Mouse (Mus musculus): ENCODE results near the gene Nipal3. TPM values are rescaled to one million over a fixed set of nuclear protein-coding genes. Genes with fewer than 3 reads are reported as not detected.

Nipal3 gene
- total RNA-seq, 2 experiments from 2014 or later, result 77.5 to 92.8 TPM

DNA sequence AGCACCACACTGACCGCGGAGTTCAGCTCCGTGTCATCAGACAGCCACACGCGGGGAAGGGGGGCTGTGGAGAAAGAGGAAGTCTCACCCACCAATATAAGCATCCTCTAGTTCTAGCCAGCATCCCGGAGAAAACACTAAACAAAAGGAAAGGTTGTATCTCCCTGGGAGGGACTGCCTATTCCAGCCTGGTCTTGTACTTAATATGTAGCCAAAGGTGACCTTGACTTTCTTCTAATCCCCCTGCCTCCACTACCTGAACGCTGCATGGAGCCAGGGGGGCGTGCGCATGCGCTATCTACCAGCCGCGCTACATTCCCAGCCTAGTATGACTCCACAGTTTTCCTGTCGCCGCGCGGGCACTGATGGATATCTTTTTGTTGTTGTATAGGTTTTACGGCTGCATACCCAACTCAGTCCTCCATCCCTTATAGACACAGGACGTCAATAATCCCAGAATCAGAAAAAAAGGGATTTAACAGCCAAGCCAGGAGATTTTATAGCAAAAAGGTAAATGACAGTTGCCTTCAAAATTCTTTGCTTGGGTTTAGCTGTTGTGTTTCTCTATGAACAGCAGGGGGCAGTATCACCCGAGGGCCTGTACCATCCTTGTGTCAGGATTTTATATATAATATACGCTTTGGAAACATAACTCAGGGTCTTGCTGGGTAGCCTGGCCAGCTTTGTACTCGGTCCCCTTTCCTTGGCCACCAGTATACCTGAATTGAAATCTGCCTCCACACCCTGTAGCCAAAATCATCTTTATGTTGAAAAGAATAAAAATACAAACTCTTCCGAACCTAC is 12.9 kb upstream of the Nipal3 start:
- peak; percentile 67 for DNase-seq (ENCODE audit: low spot score in 2 of 2)

DNA sequence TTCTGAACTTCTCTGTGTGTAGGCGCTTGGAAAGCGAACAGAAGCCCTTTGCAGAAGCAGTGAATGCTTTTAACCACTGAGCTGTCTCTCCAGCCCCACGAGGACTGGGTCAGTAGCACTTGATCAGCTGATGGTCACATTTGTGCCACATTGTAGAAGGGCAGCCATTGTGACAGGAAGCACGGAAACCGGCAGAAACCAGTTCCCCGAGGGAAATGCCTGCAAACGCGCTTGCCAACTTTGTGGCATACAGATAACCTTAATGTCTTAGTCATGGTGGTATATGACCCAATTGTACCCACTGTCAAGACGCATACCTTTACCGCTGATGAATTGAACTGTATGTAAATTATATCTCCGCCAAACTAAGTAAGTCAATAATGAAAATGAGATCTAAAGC is 11.0 kb upstream of the Nipal3 start:
- no peak for DNase-seq (ENCODE audit: low spot score in 2 of 2)

DNA sequence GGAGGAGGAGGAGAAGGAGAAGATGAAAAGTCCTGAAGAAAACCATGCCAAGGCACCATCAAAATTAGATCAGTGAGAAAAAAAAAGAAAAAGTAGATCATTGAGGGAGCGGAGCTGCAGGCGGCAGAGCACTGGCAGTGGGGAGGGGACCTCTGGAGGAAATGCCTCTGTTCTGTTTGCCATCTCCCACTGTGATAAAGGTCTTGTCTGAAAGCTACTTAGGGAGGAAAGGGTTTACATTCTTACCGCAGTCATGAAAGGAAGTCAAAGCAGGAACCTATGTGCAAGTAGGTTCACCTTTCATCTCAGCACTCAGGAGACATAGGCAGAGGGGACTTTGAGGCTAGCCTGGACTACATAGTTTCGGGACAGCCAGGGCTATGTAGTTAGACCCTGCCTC is 6.7 kb upstream of the Nipal3 start:
- no peak for DNase-seq (ENCODE audit: low spot score in 2 of 2)

DNA sequence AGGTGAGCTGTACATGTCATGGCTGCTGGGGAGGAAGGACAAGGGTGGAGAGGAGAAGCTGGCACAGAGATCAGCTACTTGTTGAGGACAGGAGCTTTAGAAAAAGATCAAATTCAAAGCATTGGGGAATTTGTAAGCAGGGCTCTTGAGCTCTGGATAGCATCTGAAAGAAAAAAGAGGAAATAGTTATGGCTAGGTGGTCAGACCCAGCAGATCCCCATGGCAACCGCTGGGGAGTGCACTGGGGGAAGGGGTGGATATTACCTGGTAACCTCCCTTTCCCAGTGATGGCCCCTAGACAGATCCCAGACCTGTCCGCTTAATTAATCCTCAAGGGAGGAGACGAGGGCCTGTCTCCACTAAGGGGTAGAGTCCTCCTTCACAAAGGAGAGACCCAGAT is 5.0 kb upstream of the Nipal3 start:
- DNase-seq (ENCODE audit: low spot score in 2 of 2), result no peak

DNA sequence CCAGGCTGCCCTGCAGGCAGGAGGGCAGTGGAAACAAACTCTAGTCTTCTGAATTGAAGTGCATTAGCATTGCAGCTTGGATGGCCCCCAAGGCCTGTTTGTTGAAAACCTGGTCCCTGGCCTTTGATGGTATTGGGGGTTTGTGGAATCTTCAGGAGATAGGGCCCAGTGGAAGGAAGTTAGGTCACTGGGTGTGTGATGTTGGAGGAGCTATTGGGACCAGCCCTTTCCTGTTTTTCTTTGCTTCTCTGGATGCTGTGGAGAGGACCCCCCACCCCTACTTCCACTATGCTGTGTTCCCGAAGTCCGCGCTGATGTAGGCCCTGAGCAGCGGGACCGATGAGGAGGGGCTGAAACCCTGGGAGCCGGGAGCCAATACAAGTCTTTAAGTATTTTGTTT is 3.3 kb upstream of the Nipal3 start:
- DNase-seq (ENCODE audit: low spot score in 2 of 2), result no peak

DNA sequence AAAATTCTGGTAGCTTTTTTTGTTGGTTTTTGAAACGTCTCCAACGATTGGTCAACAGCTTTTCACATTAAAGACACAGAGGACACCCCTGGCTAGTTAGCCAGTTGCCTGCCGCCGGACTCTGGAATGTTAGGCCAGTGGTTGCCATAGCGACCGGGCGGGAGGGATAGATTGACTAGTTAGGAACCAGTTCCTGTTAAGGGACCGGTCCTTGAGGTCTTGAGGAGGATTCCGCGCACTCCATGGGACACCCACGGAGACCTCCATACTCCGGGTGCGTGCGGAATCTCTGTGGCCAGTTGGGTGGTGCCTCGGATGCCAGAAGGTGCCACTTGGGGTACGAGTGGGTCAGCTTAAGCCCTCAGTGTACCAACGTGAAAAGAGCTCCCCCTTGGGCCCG is 972 bp upstream of the Nipal3 start:
- DNase-seq (ENCODE audit: low spot score in 2 of 2), result peak in 1 of 2 experiments; percentile 19

DNA sequence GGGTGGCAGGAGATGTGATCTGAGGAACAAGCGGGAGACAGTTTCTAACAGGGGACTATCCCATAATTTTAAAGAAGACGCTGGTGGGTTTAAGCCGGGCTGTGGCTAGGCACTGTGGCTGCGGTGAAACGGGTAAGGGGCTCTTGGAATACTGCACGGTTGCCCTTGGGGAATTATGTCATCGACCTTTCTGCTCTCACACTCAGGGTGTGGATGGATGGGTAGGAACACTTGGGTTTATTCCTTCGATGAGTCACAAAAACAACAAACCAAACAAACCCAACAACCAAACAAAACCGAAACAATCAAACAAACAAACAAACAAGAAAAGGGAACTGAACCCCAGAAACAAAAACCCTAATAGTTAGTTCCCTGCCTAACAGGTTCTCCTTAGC is 556 bp upstream of the Nipal3 start:
- no peak for DNase-seq (ENCODE audit: low spot score in 2 of 2)

DNA sequence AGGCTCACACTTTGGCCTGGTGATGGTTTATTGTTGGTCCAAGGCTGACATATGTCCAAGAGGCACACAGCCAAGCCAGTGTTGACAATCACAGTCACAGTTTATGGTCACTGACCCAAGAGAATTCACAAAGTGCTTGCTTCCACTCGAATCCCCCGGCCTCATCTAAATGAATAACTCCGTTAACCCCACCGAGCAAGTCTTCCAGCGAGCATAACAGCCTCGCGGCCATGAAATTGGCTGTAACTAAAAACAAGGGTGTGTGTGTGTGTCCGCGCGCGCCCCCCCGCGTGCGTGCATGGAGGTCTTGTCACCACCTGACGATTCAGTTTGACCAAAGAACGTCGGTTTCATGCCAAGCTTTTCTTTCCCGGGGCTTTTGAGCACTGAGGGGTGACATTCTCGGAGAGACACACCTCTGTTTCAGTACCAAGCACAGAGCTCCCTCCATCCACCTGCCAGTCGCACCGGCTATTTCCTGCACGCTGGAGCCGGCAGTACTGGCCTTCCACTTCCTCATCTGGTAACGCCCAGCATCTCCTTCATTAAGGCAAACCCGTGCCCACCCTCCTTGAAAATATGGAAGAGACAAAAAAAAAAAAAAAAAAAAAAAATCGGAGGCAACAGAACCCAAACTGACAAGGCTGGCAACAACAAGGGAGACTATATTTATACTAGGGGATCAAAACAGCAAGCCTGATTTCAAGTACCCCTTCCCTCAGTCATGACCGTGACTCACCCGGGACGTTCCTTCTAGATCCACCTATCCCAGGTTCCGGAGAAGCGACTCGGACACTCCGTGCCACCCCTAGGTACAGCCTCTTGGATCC is 932 bp downstream of the Nipal3 start:
- DNase-seq (ENCODE audit: low spot score in 2 of 2), result peak; percentile 33 to 34

DNA sequence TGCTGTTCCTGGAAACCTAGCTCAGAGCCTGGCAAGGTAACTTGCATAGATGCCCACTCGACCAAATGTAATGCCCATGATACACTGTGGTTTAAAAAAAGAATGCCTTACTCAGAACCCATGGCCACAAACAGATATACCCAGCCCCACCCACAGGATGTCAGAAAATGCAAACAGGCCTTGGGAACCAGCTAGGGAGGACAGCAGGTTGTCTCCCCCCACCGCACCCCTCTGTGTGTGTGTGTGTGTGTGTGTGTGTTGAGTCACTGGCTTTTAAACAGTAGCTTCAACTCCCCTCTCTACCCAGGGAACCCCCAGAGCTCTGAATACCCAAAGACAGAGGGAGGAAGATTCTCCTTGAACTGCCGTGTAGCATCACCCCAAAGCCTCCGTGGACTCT is 1.6 kb downstream of the Nipal3 start:
- DNase-seq (ENCODE audit: low spot score in 2 of 2), result no peak

DNA sequence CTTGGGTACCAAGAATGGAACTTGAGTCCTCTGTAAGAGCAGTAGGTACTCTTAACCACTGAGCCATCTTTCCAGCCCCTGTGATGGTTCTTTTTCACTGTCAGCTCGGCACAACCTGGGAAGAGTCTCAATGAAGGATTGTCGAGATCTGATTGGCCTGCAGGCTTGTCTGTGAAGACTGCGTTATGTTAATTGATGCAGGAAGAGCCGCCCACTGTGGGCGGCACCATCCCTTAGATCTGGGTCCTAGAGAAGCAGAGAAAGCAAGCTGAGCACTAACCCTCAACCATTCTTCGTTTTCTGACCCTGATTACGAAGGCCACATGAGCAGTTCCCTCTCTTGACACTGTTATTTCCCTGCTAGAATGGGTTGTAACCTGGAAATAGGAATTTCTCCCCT is 5.6 kb downstream of the Nipal3 start:
- DNase-seq (ENCODE audit: low spot score in 2 of 2), result no peak

DNA sequence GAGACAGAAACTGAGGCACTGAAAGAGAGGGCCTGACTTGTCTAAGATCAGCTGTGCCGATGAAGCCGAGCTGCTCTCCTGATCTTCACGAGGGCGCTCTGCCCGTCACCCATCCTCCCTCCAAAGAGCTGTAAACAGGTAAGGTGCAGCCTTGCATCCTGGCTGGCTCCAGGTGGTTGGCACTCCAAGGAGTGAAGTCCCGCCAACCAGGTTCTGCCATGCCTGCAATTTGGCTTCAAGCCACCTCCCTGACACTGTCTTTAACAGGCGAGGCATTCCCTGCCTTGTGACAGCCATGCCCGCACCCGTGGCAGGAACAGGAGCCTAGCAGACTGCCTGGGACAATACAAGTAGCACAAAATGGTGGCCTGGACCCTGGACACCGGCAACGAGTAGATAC is 8.5 kb downstream of the Nipal3 start:
- no peak for DNase-seq (ENCODE audit: low spot score in 2 of 2)

DNA sequence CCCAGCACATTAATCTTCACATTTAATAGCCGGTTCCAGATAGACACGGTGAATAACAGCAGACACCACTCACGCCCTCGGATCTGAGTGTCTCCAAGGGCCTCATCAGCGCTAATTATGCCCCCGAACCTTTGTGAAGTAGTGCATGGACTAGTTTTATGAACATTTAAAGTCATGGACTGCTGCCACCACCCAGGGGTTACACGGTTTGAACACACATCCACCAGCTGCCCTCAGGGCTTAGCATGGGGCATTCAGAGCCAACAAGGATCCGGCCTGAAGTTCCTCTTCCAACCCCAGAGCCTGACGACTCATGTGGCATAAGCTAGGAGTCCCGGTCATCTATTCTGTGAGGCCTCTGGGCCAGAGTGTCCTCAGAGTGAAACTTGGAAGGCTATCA is 9.8 kb downstream of the Nipal3 start:
- no peak for DNase-seq (ENCODE audit: low spot score in 2 of 2)

DNA sequence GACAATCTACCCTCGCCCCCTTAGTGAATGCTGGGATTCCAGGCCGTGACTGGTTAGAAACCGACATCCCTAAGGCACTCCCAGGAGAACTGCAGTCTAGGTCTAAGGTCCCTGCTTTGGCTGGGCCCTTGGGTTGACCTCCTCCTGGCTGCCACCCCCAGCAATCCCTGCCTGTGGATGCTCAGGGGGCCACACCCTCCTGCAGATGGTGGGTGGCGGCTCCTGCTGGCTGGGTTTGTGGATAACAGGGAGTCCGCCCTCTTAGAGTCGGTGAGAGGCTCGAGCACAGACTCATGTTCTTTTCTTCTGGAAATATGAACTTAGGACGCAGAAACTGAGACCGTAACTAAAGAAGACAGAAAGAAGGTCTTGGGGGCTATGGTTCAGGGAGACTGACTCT is 14.5 kb downstream of the Nipal3 start:
- DNase-seq (ENCODE audit: low spot score in 2 of 2), result no peak

DNA sequence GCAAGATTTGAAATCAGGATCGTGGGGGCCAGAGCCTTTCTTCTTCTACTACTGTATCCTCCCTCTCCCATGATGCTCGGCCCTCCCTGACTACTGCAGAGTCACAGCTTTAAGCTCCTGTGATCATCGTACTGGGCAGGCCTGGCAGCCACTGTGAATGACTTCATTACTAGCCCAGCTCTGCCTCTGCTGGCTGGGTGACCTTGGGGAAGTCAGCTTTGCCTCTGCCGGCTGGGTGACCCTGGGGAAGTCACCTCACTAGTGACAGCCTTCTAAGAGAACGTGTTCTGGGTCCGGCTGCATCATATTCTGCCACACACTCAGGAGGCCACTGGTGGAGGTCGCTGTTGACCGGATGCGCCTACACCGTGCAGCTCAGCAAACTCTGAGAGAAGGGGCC is 17.0 kb downstream of the Nipal3 start:
- no peak for DNase-seq (ENCODE audit: low spot score in 2 of 2)

DNA sequence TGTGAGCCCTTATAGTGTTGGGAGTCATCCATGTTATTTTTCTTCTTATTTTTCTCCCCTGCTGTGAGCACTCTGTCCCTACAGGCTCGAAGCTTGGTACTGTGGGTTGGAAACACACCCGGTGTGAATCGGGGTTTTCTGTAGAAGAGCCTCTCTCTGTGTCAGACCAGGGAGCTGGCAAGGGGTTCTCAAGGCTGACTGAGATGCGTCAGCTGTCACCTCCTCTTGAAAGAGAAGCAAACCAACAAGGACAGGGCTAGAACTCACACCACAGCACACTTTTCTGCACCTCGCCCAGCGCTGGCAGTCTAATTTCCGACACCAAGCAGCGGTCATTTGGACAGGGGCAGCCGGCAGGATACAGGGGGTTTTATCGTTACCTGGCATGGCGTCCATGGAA is 31.4 kb downstream of the Nipal3 start:
- DNase-seq (ENCODE audit: low spot score in 2 of 2), result no peak

DNA sequence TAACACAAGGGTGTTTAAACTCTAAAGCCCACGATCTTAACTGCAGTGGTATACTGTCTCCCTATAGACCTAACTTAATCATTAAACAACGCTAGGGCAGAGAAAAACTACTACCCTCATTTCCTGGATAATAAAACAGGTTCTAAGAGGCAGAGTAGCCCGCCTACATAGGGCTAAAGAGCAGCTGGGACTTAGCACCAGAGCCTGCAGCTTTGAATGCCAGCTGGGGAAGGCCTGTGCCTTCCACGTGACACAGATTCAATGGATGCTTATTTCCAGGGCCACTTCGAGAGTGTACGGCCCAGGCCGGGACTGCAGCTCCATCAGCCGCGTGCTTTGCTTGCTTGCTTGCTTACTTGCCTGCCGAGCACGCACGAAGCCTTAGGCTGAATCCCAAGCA is 41.3 kb downstream of the Nipal3 start:
- DNase-seq (ENCODE audit: low spot score in 2 of 2), result no peak

DNA sequence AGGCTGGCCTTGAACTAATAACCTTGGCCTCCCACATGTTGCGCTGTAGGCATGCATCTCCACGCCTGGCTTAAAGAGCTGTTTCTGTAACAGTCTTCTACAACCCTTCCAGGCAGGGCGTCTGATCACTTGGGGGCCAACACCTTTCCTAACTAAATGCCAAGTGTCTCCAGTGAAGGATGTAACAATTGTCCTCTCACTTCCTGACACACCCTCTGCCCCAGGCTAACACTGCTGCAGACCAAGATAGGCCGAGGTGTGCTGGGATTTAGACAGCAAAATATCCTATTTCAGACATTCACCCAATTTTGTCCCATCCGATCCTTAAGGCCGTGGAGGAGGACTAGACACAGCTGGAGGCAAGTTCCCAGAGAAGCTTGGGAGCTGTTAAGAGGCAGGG is 41.7 kb downstream of the Nipal3 start:
- no peak for DNase-seq (ENCODE audit: low spot score in 2 of 2)

DNA sequence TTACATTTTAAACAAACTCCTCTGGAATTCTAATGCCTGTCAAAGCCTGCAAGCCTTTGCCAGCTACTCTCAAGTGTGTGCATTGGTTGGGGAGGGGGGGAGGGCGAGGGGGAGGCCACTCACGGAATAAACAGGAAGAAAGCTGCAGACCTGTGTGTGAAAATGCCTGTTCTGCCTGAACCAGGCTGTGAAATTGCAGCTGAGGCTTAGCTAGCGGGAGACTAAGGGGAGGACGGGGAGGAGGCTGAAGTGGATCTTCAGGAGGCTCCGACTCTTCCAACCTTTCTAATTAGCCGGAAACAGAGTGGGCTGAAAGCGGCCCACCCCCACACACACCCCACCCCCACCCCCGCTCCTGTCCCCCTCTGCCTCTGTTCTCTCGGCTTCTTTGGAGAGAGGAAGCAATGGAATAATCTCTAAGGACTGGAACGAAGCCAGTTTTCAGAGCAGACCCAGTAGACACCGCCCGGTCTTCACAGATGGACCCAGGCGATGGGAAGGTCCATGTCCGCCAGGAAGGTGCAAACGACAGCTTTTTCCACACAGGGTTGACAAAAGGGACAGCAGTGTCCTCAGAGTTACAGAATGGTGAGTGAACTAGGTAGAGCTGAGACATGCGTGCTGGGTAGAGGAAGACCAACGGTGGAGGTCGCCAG is 43.4 kb downstream of the Nipal3 start:
- DNase-seq (ENCODE audit: low spot score in 2 of 2), result no peak

DNA sequence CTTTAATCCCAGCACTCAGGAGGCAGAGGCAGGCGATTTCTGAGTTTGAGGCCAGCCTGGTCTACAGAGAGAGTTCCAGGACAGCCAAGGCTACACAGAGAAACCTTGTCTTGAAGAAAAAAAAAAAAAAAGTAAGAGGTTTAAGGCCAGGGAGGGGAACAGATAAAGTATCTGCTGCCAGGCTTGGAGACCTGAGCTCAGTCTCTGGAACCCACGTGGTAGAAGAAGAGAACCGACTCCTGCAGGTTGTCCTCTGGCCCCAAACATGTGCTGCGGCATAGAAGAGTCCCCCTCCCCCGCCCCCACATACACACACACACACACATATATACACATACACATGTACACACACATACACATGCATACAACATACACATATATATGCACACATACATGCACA is 52.4 kb downstream of the Nipal3 start:
- no peak for DNase-seq (ENCODE audit: low spot score in 2 of 2)

DNA sequence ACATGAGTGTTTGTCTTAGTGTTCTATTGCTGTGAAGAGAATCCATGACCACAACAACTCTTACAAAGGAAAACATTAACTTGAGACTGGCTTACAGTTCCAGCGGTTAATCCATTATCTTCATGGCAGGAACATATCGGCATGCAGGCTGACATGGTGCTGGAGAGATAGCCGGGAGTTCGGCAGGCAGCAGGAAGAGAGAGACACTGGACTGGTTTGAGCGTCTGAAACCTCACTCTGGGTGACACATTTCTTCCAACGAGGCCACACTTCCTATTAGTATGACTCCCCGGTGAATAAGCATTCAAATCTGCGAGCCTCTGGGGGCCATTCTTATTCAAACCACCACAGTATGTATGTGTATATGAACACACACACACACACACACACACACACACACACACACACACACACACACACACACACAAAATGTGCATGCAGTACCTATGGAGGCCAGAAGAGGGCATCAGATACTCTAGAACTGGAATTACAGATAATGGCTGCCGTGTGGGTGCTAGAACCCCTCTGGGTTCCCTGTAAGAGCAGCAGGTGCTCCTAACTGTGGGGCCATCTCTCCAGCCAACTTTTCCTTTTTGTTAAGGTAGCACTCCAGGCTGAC is 54.8 kb downstream of the Nipal3 start:
- DNase-seq (ENCODE audit: low spot score in 2 of 2), result no peak

DNA sequence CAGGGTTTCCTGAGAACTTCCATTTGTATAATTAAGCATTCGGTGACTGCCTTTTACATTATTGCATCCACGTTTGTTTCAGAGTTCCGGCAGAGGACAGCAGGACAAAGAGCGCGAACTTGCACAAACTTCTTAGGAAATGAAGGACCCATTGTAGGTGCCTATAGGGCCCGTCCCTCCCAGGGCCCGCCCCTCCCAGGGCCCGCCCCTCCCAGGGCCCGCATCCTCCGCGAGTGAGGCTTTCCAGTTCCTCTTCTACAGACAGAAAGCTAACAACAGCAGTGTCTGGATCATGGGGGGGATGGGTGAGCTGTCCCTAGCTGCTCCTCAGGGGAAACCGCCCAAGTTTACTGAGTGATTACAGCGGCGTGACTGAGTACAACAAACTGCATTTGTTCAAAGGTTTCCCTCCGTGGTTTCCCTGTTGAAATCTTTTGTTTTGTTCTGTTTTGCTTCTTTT is 55.6 kb downstream of the Nipal3 start:
- DNase-seq (ENCODE audit: low spot score in 2 of 2), result no peak

DNA sequence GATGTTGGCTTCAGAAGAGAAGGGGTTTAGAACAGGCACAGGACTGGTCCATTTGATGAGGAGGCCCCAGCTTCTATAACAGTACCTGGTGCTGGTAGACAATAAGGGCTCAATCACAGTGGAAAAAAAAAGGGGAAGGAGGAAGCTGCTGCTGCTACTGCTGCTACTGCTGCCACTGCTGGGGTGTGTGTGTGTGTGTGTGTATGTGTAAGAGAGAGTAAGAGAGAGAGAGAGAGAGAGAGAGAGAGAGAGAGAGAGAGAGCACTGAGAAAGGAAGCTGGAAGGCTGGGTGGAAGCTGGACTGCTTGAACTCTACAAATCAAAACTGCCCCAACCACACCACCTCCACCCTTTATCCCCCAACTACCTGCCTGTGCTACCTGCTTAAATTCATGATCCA is 56.9 kb downstream of the Nipal3 start:
- no peak for DNase-seq (ENCODE audit: low spot score in 2 of 2)
